Mouse (Mus musculus) ovary, postnatal 14 days (tissue): ENCODE measurements around the gene Tex12.

ENCODE experiments used
- DNase-seq: peaks from one replicate; pipeline ENCODE4 v3.0.0; 2022; ENCODE audit warnings: low spot score

Tex12 gene

DNA sequence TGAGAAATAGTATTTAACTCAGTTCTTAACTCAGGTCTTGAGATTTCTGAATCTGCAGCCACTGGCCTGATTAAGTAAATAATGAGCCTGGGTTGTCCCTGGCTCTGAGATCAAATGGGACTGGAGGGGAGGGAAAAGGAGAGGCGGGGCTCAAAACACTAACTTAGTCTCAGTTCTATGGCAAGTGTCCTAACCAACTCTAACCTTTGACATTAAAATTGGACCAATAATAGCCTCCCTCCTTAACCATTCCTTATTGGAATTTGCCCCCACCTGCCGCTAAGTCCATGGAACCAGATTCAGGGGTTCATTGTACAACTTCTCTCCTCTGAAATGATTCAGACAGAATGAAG lies 6.1 kb downstream of the Tex12 start, which contains the start of gene Bco2:
Gene Bco2 (minus strand): TSS at position 88 of the 353 bp plus-strand sequence.
- no peak for DNase-seq

DNA sequence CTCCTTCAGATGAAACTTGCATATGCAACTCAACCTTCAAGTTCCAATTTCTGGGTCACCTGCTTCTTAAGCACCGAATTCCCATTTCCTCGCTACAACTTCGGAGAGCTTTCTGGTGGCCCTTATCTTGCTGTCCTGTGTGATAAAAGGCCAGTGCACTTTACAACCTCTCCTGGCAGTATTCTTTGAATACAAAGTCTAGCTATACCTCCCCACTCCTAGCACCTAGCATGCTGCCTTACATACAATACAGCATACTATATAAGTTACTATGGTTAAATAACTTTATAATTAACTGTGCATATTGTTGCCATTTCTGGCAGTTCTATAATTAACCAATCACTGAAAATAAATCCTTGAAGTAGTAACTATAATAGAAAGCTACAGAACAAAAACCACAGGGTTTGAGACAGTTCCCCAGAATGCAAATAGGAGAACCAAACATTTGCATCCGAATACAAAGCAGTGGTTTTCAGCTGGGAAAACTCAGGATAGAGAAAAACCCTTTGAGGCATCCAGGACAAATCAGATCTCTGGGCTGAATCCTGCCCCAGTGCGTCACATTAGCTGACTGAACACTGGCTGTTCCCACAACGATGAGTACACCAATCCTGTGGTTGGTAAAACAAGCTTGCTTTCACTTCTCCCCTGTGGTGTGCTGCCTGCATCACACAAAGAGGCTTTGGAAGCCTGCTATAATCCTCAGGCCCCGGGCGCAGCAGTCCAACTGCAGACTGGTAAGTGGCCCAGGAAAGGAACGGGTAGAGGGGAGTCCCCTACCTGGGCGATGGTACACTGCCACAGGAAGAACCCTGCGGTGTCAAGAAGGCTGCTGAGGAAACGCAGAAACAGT lies 6.7 kb downstream of the Tex12 start, which contains the start of gene Il18:
Gene Il18 (plus strand): TSS at position 587 of the 853 bp plus-strand sequence.
- no peak for DNase-seq

DNA sequence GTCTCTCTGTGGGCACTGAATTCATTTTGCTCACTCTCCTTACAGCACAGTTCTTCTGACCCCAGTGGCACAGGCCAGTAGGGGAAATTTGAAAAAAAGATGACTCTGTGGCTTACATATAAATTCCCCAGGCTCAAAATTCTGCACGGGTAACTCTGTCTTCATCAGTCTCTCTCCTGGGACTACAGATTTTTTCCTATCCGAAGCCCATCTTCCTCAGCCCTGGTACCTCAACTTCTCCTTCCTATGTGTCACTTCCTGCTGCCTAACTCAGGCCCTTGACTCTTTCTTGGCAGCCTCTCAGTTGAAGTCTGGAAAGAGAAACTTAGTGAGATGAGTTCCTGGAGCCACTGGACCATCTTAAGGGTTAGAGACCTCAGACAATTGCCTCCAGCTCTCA lies 7.6 kb downstream of the Tex12 start:
- no peak for DNase-seq

DNA sequence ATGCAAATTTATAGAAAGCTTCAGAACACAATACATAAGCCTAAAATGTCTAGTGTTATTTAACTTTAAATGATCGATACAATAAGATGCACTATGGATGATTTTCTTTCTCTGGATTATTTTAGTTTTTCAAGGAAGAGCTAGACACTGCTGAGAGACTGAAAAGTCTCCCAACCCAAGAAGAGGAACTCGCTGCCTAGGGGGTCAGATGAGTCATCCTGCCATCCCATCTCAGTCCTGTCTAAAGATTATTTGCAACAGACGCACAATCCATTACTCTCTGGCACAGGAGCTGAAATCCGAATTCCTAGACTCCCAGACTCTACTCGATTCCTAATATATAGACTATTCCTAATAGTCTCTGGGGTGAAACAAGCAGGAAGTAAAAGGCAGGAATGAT lies 8.9 kb downstream of the Tex12 start:
- no peak for DNase-seq

DNA sequence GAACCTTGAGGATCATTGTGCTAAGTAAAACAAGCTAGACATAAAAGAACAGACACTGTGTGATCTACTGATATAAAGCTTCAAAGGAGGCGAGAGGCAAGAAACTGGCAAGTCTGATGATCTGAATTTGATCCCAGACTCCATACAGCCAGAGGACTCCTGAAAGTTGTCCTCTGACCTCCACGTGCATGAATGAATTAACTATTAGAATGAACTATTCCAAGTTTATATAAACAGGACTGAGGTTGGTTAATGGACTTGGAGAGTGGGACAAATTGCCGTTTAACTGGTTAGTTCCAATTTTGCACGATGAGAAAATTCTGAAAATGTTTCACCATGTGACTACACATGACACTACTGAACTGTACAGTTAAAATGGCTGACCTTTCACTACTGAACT lies 12.2 kb downstream of the Tex12 start:
- DNase-seq = no peak

DNA sequence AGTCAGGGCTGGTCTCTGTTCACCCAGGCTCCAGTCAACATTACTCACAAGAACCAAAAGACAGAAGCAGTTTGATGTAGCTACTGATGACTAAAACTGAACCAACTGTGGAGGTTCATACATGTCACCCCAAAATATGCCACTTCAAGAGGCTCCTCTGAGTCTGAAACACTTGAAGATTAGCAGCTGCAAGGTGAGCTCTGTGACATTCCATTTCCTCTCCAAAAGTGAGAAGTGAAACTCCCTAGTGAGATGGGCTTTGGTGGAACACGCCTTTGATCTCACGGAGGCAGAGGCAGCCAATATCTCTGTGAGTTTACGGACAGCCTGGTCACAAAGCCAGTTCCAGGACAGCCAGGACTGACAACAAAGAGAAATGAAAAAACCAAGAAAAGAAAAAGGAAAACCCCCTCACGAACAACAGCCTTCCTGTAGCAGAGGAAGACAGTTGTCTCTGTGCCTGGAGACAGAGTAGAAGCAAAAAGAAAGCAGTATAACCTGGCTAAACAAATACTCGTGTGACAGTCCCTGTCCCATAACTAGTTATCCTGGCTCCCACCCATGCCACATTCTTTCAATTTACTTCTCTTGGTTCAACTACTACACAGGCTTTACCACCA lies 13.2 kb downstream of the Tex12 start:
- DNase-seq = no peak

DNA sequence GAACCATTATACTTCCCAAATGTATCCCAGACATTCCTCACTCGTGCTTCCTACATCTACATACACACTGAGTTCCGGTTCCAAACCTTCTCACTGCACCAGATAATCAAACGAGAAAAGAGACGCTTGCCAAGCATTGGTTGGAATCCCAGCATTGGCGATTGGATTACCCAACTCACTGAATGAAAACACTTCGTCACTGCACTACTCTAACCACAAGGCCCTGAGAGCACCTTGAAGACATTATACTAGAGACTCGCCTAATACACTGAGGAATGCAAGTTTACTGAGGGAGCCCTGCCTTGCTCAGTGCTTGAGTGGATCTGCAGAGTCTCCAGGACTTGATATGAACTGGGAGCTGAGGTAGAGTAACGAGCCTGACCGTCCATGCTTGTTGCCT lies 18.7 kb downstream of the Tex12 start:
- DNase-seq = no peak

DNA sequence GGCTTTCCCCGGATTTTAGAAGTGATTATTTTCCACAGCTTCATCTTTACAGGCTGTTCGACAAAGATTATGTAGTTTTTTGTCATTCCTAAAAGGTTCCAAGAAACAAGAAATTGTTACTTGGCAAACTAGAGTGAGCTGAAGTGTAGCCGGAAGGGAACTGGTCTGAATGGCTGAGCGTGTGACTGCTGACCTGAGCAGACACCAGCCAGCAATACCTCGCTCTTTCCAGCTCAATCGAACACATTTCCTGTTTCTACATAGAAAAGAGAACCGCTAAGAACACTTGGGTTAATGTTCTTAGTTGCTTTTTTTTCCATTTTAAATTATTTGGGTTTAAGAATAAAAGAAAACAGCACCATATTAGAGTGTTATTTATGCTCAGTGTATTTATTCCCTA lies 21.0 kb downstream of the Tex12 start:
- DNase-seq = no peak

DNA sequence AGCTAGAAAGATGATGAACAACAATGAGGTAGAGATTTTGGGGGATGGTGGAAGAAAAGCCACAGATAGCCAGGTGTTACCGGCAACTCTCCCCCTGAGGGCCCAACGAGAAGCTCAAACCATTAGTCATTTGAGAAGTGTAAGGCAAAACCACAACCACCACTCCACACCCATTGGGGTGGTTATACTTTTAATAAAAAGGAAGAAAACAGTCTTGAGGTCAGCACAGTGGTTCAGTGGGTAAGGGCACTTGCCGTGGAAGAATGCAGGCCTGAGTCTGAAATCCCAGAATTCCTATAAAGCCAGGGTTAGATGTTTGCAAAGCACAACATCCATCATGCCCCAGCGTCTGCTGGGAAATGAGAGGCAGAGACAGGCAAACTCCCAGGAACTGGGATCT lies 23.8 kb downstream of the Tex12 start:
- no peak for DNase-seq

DNA sequence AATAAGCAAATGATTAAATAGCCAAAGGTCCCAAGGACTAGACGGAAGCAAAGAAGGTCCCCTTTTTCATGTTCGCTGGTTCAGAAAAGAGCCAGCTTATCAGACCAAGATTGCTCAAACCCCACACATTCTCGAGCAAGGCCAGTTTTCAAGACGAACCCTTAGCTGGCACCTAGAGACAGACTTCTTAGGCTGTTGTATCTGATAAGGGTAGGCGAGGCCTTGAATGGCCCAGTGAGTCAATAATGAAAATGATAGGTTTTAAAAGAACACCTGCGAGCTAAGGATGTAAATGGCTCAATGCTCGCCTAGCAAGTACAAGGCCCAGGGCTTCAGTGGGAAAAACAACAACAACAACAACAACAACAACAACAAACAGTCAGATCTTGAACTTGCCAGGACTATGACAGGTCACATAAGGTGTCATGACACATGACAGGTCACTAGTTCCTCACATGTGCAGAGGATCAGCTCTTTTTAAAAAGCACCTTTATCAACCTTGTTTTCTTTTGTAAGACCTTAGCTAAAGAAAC lies 24.5 kb downstream of the Tex12 start:
- no peak for DNase-seq

DNA sequence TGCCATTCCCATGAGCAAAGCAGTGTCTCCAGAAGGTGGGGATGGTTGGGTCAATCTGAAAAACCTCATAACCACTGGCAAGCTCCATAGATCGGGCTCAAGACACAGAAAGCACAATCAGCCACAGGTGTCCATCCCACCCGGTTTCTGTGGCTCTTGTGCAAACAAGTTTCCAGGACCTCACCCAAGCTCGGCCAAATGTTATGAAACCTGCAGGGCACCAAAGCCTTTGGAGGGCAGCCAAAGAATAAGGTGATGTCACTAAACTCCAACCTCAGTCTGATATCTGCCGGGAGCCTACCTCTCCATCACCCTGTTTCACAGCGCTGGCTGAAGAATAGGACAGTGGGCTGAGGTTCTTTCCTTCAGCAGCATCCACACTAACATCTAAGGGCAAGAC lies 25.2 kb downstream of the Tex12 start:
- no peak for DNase-seq

DNA sequence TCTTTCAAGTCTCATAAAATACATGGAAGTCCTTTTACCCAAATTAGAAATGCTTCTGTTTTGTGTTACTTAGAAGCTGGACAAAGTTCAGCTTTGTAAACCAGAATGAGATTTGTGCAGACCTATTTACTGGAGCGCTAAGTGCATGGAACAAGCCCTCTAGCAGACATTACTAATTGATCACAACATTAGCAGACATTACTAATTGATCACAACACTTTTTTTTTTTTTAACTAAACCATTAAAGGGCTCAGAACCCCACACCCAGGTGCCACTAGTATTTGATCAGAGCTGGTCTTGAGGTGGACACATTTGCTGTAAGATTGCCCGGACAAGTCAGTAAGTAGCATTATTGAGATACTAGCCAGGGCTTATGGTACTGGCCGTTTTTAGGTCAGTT lies 27.3 kb downstream of the Tex12 start:
- no peak for DNase-seq

DNA sequence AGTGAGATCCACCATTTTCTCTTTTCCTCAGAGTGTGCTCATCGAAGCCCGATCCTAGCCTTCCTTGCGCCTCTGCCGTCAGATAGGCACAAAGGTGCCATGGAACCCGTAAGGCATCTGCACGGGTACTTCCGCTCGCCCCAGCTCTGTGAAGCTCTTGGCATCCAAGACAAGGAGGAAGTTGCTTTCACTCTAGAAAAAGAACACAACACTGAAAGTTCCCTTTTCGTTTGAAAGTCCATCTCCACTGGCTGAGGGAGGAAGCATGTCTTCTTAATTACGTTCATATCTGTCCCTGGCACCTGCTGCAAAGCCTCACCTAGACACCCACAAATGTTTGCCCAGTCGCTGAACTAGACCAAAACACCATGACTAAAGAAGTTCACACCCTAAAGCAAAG lies 27.8 kb downstream of the Tex12 start:
- no peak for DNase-seq

DNA sequence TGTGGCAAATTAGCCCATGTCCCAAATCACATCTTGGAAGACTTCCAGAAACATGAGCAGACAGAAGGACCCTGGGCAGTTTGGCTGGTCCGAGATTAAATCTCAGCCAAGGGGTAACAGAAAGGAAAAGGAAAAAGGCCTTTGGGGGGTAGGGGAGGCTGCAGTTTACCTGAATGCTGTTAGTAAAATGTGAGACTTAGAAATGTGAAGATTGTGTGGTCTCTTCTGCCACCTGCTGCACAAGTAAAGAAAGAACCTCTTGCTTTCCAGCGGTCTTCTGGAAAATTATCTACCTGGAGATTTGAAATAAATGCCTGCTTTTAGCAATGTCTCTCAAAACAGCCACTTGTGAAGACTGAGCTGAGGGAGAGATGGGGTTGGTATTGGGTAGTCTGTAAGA lies 30.2 kb downstream of the Tex12 start:
- DNase-seq = no peak

DNA sequence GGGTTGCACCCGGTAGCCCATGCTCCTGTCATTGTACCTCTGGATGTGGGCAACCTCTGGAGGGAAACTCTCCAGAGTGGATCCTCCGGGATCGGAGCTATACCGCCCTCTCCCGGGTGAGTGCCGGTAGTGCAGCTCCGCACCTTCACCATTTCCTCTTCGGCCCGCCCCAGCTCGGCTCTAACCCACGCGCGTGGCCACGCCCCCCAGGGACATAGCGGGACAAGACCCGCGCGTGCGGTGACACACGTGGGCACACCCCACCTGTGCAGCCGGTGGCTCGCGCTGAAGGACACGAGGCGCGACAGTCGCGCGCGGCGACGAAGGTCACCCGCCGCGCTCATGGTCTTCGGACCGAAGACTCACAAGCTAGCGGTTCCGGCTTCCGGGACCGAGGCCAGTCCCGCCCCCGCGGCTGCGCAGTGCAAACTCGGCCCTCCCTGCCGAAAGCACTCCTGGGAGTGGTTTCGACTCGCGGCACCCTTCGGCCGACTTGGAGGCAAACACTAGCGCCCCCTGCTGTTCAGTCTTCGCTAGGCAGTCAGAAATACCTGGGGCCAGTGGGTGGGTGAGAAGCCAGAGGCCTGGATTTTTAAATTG lies 32.7 kb downstream of the Tex12 start, which contains the start of gene Pts:
Gene Pts (minus strand): TSS at position 432 of the 600 bp plus-strand sequence.
- peak; percentile 97 for DNase-seq

DNA sequence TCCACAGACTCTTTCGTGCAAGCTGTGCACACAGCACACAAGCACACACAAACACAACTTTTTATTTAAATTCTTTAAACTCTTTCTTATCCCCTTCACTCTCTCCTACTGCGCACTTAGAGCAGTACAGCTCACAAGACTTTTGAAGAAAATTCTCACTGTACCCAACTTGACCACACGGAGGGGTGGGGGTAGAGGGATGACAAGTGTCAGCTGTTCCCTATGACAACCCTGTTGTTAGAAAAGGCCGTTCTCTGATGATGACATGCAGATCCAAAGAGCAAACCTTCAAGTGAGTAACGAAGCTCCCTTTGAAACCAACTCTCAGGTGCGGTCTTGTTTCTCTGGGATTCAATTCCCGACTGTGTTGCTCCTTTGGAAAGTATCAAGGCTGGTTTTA lies 33.3 kb downstream of the Tex12 start:
- no peak for DNase-seq

DNA sequence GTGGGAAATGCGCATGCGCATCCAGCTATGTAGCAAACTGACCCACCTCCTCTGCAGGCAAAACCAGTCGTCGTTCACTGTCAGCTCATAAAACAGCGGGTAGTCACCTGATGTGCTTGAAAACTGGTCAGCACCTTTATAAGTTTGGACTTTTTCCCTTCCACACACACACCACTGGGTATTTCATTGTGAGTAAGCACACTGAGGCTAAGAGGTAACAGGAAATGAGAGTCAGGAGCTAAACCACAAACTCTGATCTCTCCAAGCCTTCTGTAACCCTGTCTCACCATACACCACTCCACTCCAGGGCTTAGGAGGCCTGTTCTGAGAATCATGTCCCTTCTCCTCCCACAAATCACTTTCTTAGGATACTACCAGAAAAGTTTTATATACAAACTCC lies 35.5 kb downstream of the Tex12 start:
- DNase-seq = no peak

DNA sequence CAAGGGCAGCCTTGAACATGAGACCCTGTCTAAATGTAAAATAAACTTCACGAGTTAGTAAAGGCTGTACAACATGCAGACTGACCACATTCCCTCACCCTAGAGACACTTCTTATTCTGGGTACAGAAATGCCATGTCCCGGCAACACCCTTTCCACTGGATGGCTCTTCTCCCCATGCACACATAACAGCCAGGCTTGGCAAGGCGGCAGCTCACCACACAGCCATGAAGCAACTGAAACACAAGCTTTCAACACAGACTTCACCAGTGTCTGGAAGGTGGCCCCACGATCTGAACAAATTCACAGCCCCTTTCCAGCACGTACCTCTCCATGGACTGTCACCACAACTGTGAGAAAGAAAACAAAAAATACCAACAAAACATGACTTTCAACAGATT lies 36.2 kb downstream of the Tex12 start:
- no peak for DNase-seq

DNA sequence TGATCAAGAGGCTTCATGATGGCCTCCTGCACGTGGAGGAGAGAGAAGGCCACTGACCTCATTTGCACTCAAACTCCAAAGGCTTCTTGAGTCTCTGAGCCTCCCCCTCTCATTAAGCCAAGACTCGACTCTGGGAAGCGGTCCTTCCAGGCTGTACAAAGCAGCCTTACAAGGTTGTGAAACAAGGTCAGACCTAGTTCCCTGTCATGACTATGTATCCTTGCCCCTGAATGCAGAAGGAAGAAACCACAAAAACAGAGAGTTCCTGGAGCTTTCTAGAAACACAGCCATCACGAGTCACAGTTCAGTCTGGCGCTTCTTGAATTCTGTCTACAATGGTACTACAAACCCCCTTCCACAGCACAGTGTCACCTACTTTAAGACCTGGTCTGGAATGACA lies 38.6 kb downstream of the Tex12 start:
- DNase-seq = no peak

DNA sequence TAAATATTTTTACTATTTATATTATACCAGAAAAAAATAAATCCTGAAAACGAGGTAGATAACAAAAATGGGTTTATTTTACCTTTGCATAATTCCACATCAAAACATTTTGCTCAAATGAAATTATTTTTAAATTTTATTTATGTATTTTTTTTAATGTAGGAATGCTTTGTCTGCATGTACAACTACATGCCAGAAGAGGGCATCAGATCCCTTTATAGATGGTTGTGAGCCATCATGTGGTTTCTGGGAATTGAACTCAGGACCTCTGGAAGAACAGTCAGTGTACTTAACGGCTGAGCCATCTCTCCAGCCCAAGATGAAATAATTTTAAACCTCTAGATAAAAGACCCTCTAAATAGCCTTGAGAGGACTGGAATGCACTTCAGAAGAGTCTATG lies 39.6 kb downstream of the Tex12 start:
- no peak for DNase-seq

DNA sequence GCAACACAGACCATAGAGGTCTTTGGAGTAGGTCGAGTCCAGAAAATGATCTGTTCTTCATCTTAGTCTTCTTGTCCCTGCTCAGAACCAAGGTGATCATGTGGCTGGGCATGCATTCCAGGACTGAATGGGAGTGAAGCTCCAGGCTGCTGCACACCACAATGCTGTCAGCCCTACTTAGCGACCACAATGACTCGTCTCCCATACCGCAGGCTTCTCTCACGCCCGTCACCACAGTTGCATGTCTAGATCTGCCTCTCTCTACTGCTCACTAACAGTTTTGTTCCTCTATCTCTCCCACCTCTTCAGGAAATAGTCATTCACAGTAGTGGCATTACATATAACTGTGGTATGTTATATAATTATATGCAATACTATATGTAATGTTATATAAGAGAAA lies 40.4 kb downstream of the Tex12 start:
- DNase-seq = no peak

DNA sequence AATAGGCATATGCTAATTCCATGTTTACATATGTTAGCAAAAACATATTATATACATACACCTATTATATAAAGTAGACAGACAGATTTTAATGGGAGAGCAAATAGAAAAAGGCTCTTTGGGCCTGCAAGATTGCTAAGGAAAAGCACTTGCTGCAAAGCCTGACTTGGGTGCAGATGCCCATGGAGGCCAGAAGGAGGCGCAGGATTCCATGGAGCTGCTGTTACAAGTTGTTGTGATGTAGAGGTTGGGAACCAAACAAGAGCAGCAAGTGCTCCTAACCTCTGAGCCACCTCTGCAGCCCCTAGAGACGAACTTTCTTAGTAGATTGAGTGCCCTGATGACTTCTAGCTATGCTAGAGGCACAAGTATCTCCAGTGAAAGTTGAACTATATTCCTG lies 42.3 kb downstream of the Tex12 start:
- DNase-seq = no peak

DNA sequence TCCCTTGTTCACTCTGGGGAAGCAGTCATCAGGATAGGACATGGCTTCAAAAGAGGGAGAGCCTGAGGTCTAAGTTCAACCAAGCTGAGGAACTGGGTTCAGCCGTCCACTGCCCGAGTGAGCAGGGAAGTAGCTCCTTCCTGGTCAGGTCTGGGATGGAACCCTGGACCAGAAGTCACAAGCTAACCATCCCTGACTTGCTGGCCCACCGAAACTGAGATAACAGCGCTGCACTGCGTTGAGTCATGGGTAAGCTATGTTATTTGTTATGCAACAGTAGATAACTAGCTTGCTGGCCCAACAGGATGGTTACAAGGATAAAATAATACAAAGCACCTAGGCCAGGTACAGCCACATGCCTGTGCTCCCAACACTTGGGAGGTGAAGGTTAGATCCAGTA lies 45.7 kb downstream of the Tex12 start:
- no peak for DNase-seq
